Mouse (Mus musculus): ENCODE results near the gene Tmem176a. TPM values are rescaled to one million over a fixed set of nuclear protein-coding genes. Genes with fewer than 3 reads are reported as not detected.
A peak's percentile ranks its signal among the peaks of the same experiment; 100 is the strongest.
"Not testable (repeated sequence)": the region's sequence is repeated elsewhere in the genome, so short reads cannot be mapped to it uniquely, and the experiment has no call there.

Gene Tmem176a
- polyA plus RNA-seq, 2 experiments from 2014 or later, result 14.0 to 16.7 TPM

GRCm38 (mm10) chr6:48842111-48842842 is 1.6 kb downstream of the Tmem176a start:
- ATAC-seq, result no peak

DNA sequence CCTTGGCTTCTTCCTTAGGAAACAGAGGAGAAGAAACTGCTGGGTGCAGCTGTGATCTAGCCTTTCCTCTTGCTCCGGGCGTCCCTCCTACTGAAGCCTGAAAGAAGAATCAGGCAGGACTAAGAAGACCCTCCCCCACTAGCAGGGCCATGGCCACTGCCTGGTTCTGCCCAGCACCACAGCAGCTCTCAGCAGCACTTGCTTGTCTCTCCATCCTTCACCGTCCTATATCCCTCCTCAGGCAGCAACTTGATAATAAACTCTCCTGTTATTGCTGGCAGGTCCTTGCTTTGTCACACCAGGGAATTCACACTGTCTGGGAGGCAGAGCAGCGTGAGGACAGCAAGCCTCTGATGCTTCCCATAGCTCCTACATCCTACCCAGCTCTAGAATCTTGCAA is 4.4 kb downstream of the Tmem176a start:
- no peak for ATAC-seq

DNA sequence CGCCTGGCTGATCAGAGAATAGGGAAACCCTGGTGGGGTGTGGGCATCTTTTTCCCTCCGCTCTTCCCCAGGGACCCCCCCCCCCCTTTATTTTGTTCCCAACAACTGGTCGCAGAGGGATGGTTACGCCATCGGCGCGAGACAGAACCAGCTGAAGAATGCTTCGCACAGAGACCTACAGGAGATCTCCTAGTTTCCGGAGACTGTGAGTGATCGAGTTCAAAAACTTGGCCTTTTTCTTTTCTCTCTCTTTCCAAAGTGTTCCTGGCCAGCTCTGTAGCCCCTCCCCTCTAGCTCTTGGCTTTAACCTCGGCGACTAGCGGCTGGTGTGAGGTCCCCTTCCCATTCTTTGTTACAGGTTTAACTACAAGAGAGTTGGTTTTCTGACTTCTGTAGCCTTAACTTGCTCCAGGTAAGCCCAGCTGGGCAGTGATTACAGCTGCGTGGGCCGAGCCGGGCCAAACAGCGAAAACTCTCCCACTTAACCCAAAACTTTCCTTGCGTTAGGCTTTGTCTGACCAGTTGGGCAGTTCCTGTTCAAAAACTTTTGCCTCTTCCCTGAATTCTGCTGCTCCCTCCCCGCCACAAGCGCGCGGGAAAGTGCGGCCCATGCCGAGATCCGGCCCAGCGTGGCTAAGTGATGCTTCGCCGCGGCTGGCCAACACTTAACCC is 11.2 kb downstream of the Tmem176a start:
- no peak for ATAC-seq

DNA sequence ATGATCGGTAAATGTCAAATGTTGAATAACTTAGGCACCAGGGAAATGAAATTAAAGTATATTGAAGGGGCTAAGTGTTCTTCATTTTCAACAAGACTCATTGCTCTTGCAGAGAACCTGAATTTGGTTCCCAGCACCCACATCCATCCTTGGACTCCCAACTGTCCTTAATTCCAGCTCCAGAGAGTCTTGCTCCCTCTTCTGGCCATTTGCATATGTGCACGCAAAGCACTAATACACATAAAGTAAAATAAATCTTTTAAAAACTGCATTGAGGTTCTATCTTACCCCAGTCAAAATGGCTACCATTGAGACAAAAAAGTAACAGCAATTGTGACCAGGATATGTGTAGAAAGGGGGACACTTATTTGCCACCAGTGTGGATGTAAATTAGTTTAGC is 13.4 kb downstream of the Tmem176a start:
- ATAC-seq, result no peak

- ATAC-seq, result peak; percentile 47
These were observed 17.0 kb downstream of the Tmem176a start for GRCm38 (mm10) chr6:48857613-48858302.

- no peak for ATAC-seq
These were observed 19.6 kb downstream of the Tmem176a start for GRCm38 (mm10) chr6:48860130-48860815.

GRCm38 (mm10) chr6:48860851-48861250 is 20.1 kb downstream of the Tmem176a start:
- no peak for ATAC-seq

DNA sequence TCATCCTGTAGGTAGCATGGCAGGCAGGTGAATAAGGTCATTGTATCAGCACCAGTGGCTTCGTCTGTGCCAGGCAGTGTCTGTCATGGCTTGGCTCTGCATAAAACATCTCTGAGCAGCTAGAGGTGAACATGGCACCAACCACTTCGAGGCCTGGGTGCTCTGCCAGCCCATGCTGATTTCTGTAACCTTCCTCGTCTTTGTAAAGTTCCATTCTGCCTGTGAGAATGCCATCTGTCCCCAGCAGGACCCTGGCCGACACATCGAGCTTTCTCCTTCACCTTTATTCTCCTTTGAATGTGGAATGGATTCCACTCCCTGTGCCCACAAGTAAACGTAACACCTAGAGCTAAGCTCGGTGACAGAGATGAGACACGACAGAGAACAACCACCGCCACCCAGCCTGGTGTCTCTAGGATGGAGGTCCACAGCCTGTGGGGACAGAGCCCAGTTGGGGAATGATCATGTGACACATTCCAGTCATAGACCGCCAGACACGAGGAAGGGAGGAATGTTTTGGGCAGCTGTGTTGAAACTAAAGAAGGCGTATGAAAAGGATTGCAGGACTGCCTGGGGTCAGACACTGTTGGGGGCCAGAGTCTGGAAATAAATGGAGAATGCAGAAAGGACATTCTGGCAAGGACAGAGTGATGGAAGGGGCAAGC is 21.0 kb downstream of the Tmem176a start:
- ATAC-seq, result no peak

GRCm38 (mm10) chr6:48862816-48863215 is 22.1 kb downstream of the Tmem176a start:
- ATAC-seq, result no peak

DNA sequence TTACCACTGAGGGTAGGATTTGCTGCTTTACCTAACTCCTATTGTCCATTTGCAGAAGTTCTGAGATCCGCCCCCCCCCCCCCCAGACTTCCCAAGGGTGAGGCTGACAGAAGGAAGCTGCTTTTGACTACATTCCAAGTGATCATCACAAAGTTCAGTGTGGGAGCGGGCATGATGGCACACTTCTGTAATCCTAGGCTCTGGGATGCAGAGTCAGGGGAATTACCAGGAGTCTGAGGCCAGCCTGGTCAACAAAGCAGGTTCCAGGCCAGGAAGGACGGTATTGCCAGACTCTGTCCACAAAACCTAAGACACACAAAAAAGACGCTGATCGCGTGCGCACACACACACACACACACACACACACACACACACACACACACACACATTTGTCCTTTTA is 22.8 kb downstream of the Tmem176a start:
- ATAC-seq, result no peak

DNA sequence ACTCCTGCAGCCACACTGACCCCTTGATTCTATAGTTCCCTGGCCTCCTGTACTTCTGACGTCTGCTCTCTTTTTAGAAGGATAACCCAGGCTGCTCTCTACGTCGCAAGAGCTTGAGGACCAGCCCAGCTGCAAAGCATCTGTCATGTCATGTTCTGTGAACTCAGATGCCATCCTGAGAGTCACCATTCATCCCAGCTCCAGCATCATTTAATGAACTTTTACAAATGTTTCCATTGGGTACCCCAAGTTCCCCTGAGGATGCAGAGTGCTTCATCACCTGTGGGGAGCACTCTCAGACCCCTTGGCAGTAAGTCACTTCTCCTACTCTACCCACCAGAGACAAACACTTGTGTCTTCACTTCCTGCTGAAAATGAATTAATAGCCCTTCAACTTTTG is 23.5 kb downstream of the Tmem176a start:
- ATAC-seq, result no peak

DNA sequence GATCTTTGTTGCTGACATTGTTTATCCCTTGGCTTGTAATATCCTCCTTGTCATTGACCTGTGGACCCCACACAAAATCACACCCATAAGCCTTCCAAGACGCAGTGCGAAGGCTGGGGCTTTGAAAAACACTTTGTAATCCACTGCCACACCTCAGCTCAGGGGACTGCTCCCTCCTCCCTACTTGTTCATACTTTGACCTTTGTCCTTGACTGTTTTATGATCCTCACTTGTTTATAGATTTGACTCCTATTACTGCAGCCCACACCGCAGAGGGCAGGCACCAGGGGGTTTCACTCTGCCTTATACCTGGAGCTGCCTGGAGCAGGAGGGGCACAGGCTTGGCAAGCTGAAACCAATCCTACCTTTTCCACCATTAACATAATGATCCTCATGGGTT is 24.0 kb downstream of the Tmem176a start:
- ATAC-seq, result no peak

- ATAC-seq, result no peak
These were observed 24.5 kb downstream of the Tmem176a start for GRCm38 (mm10) chr6:48865152-48865745.

GRCm38 (mm10) chr6:48866355-48866950 is 25.7 kb downstream of the Tmem176a start:
- ATAC-seq, result not testable (repeated sequence)

GRCm38 (mm10) chr6:48867158-48867557 is 26.4 kb downstream of the Tmem176a start:
- no peak for ATAC-seq

GRCm38 (mm10) chr6:48869774-48870173 is 29.1 kb downstream of the Tmem176a start:
- ATAC-seq, result no peak

- ATAC-seq, result no peak
These were observed 31.9 kb downstream of the Tmem176a start, which contains the start of gene Aoc1 for GRCm38 (mm10) chr6:48872596-48872995. Gene Aoc1 (plus strand): TSS chr6:48872896.

GRCm38 (mm10) chr6:48874576-48874975 is 33.9 kb downstream of the Tmem176a start:
- ATAC-seq, result no peak

DNA sequence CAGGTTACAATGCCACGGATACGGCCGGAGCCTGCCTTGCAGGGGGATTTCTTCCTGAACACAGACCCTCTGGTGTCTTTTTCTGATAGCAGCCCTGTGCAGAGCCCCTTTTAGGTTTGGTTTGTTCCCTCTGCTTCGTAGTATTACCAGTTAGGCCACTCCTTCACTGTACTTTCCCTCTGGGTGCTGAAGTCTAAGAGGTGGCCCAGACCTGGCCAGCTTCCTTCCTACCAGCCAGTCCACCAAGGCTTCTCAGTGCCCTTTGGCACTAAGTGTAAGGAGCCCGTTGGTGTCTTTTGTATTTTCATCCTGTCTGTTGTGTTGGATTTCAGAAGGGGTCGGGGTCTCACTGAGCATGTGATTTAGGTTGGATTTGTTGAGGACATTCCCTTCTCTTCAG is 34.8 kb downstream of the Tmem176a start:
- no peak for ATAC-seq

DNA sequence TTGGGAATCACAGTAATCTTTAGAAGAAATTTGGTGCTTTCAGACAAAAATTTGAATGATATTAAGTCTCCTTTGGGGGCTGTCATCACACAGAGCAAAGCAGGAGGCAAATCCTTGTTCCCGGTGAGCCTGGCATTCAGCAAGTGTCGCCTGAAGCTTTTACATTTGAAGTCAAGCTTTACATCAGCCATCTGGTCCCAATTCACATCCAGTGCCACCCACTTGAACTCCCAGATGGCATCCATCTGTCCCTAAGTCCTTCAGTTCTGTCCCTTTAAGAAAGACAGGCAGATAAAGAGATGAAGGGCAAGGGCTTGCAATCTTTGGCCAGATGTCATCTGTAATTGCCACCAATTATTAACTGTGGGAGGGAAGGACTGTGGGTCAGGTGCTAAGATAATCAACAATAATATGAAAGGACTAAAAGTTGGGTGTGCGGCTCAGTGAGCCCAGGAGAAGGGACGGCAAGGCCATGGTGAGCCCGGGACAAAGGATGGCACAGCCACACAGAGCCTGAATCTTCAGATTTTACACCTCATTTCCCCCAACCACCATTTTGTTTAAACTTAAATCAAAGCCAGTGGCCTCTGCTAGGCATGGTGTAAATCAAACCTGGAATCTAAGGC is 35.9 kb downstream of the Tmem176a start:
- ATAC-seq, result no peak

DNA sequence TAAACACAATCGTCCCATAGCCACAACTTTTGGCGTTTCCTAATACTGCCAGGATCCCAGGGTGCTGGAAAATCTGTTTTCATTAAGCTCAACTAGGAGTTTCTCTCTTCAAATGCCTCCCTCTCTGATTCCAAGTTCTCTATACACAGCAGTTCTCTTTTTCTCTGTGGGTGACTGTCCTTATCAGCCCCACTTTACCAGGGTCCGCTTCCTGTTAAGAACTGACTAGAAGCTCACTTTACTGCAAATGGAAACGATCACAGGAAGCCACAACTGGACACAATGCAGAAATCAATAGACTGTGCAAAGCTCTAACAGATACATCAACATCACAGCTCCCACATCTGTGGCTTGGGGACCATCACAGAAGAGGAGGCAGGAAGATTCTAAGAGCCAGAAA is 53.5 kb downstream of the Tmem176a start:
- no peak for ATAC-seq

All from CD4-positive, CD25-positive, alpha-beta regulatory T cell, adult 4 months (primary cell).